Mouse (Mus musculus) midbrain, embryonic 16.5 days (tissue): Measurements from ENCODE around the gene Arhgef28. TPM values are rescaled to one million over a fixed set of nuclear protein-coding genes. Genes with fewer than 3 reads are reported as not detected.

Source experiments
- ATAC-seq: fragments of 200-750 bp; cut with Nextera tagmentation; 2 replicates; pipeline ENCODE4 v1.8.0; 2017; ENCODE audit warnings: moderate TSS enrichment
- H3K27ac ChIP-seq: fragments of 300-500 bp; sonication (generic); 2 replicates; pipeline ENCODE4 v1.5.1; 2014; ENCODE audit warnings: mild to moderate bottlenecking, low read length, mixed read lengths
- H3K27me3 ChIP-seq: fragments of 300-500 bp; sonication (generic); 2 replicates; pipeline ENCODE4 v1.6.1; 2014; ENCODE audit warnings: low read depth, low read length, mixed read lengths; ENCODE audit not compliant: control insufficient read depth, insufficient read depth
- H3K36me3 ChIP-seq: fragments of 300-500 bp; sonication (generic); 2 replicates; pipeline ENCODE4 v1.6.1; 2014; ENCODE audit warnings: mild to moderate bottlenecking, low read length, moderate library complexity, mixed read lengths; ENCODE audit not compliant: control insufficient read depth, insufficient read depth
- H3K4me1 ChIP-seq: fragments of 300-500 bp; sonication (generic); 2 replicates; pipeline ENCODE4 v1.6.1; 2014; ENCODE audit warnings: mild to moderate bottlenecking, low read length, mixed read lengths; ENCODE audit not compliant: control insufficient read depth, insufficient read depth
- H3K4me2 ChIP-seq: fragments of 300-500 bp; sonication (generic); 2 replicates; pipeline ENCODE4 v1.6.1; 2014; ENCODE audit warnings: mild to moderate bottlenecking, low read length, mixed read lengths
- H3K4me3 ChIP-seq: fragments of 300-500 bp; sonication (generic); 2 replicates; pipeline ENCODE4 v1.5.1; 2014; ENCODE audit warnings: low read depth, mild to moderate bottlenecking, low read length, moderate library complexity, mixed read lengths
- H3K9ac ChIP-seq: fragments of 300-500 bp; sonication (generic); 2 replicates; pipeline ENCODE4 v1.6.1; 2014; ENCODE audit warnings: low read depth, low read length, mixed read lengths
- H3K9me3 ChIP-seq: fragments of 300-500 bp; sonication (generic); replicated peaks from 2 replicates; pipeline ENCODE4 v1.6.1; 2014; ENCODE audit warnings: mild to moderate bottlenecking, low read length, mixed read lengths; ENCODE audit not compliant: control insufficient read depth, poor library complexity, severe bottlenecking
- WGBS: fragments of 180-500 bp; shearing (Covaris S2); extraction: QIAGEN DNeasy Blood & Tissue Kit; methylation state at CpG from one replicate; pipeline ENCODE4 v1.1.7; 2014; 5-methylcytosine and 5-hydroxymethylcytosine counted together
- polyA plus RNA-seq: library from polyadenylated mRNA; unstranded; fragments of >200 nt; fragmentation: Nextera tagmentation; extraction: Ambion mirVana; gene quantifications from 2 replicates; pipeline ENCODE4 v1.2.1, GENCODE M21; 2015

Arhgef28 gene
- polyA plus RNA-seq, 1 experiment from 2014 or later = 35.1 TPM

GRCm38 (mm10) chr13:98124113-98124745 is 82.0 kb downstream of the Arhgef28 start:
- Histone ChIP-seq H3K27me3 (no peaks in the 10 kb centered on the region), H3K4me3 (no peak overlapping the region), H3K36me3 (no peaks in the 10 kb centered on the region), H3K4me1 (no peaks in the 10 kb centered on the region), H3K4me2 (no peak overlapping the region), H3K27ac (no peak overlapping the region), H3K9me3 (no peaks in the 10 kb centered on the region), H3K9ac (no peak overlapping the region)
- no peak for ATAC-seq
- WGBS = 78% methylated on average over 14 of the region's 14 CpGs

GRCm38 (mm10) chr13:98122766-98123165 is 83.5 kb downstream of the Arhgef28 start:
- H3K9me3 ChIP-seq = no peaks in the 10 kb centered on the region
- H3K27ac ChIP-seq = no peak overlapping the region
- WGBS = 80% methylated on average over 4 of the region's 4 CpGs
- no peak overlapping the region for H3K4me3 ChIP-seq
- H3K9ac ChIP-seq = no peak overlapping the region
- no peaks in the 10 kb centered on the region for H3K36me3 ChIP-seq
- no peaks in the 10 kb centered on the region for H3K4me1 ChIP-seq
- no peak for ATAC-seq
- no peaks in the 10 kb centered on the region for H3K27me3 ChIP-seq
- H3K4me2 ChIP-seq = no peak overlapping the region

GRCm38 (mm10) chr13:98121993-98122392 is 84.2 kb downstream of the Arhgef28 start:
- no peaks in the 10 kb centered on the region for H3K9me3 ChIP-seq
- no peak overlapping the region for H3K9ac ChIP-seq
- 83% methylated on average over 5 of the region's 5 CpGs for WGBS
- no peak for ATAC-seq
- H3K4me2 ChIP-seq = no peak overlapping the region
- no peaks in the 10 kb centered on the region for H3K27me3 ChIP-seq
- no peaks in the 10 kb centered on the region for H3K4me1 ChIP-seq
- H3K36me3 ChIP-seq = no peaks in the 10 kb centered on the region
- no peak overlapping the region for H3K4me3 ChIP-seq
- H3K27ac ChIP-seq = no peak overlapping the region

GRCm38 (mm10) chr13:98121124-98121470 is 85.1 kb downstream of the Arhgef28 start:
- H3K4me2 ChIP-seq = no peak overlapping the region
- no peak overlapping the region for H3K9ac ChIP-seq
- no peaks in the 10 kb centered on the region for H3K4me1 ChIP-seq
- H3K27me3 ChIP-seq = no peaks in the 10 kb centered on the region
- no peak overlapping the region for H3K4me3 ChIP-seq
- no peak for ATAC-seq
- H3K9me3 ChIP-seq = no peaks in the 10 kb centered on the region
- no peak overlapping the region for H3K27ac ChIP-seq
- H3K36me3 ChIP-seq = no peaks in the 10 kb centered on the region
- WGBS = 93% methylated on average over 4 of the region's 4 CpGs

- Histone ChIP-seq H3K9ac (no peak overlapping the region), H3K4me2 (no peak overlapping the region), H3K4me1 (no peaks in the 10 kb centered on the region), H3K36me3 (no peaks in the 10 kb centered on the region), H3K4me3 (no peak overlapping the region), H3K27ac (no peak overlapping the region), H3K9me3 (no peaks in the 10 kb centered on the region), H3K27me3 (no peaks in the 10 kb centered on the region)
- no peak for ATAC-seq
- WGBS = 77% methylated on average over 11 of the region's 11 CpGs
These were observed 85.7 kb downstream of the Arhgef28 start for GRCm38 (mm10) chr13:98120356-98121123.

GRCm38 (mm10) chr13:98118291-98118690 is 87.9 kb downstream of the Arhgef28 start:
- no peak for ATAC-seq
- WGBS = 72% methylated on average over 4 of the region's 4 CpGs

GRCm38 (mm10) chr13:98117566-98118254 is 88.5 kb downstream of the Arhgef28 start:
- no peak for ATAC-seq
- WGBS = 74% methylated on average over 7 of the region's 7 CpGs
- no peak overlapping the region for H3K27ac ChIP-seq
- no peaks in the 10 kb centered on the region for H3K36me3 ChIP-seq
- H3K27me3 ChIP-seq = no peaks in the 10 kb centered on the region
- no peaks in the 10 kb centered on the region for H3K4me1 ChIP-seq
- no peak overlapping the region for H3K4me2 ChIP-seq
- no peak overlapping the region for H3K9ac ChIP-seq
- H3K9me3 ChIP-seq = no peaks in the 10 kb centered on the region
- no peak overlapping the region for H3K4me3 ChIP-seq

More at GRCm38 (mm10) chr13:98118291-98118690, 87.9 kb downstream of the Arhgef28 start:
- Histone ChIP-seq H3K27ac (no peak overlapping the region), H3K4me2 (no peak overlapping the region), H3K4me1 (no peaks in the 10 kb centered on the region), H3K4me3 (no peak overlapping the region), H3K9ac (no peak overlapping the region), H3K27me3 (no peaks in the 10 kb centered on the region), H3K9me3 (no peaks in the 10 kb centered on the region), H3K36me3 (no peaks in the 10 kb centered on the region)

- 83% methylated on average over 6 of the region's 6 CpGs for WGBS
- no peak for ATAC-seq
- H3K4me1 ChIP-seq = no peaks in the 10 kb centered on the region
These were observed 90.6 kb downstream of the Arhgef28 start for GRCm38 (mm10) chr13:98115650-98116049.

GRCm38 (mm10) chr13:98115051-98115450 is 91.2 kb downstream of the Arhgef28 start:
- Histone ChIP-seq H3K4me2 (no peak overlapping the region), H3K9ac (no peak overlapping the region), H3K4me1 (no peaks in the 10 kb centered on the region), H3K4me3 (no peak overlapping the region), H3K27me3 (no peaks in the 10 kb centered on the region), H3K36me3 (no peaks in the 10 kb centered on the region), H3K27ac (no peak overlapping the region), H3K9me3 (no peaks in the 10 kb centered on the region)
- ATAC-seq = no peak
- WGBS = 89% methylated on average over 4 of the region's 4 CpGs

More at GRCm38 (mm10) chr13:98115650-98116049, 90.6 kb downstream of the Arhgef28 start:
- Histone ChIP-seq H3K4me2 (no peak overlapping the region), H3K27ac (no peak overlapping the region), H3K9ac (no peak overlapping the region), H3K27me3 (no peaks in the 10 kb centered on the region), H3K9me3 (no peaks in the 10 kb centered on the region), H3K4me3 (no peak overlapping the region), H3K36me3 (no peaks in the 10 kb centered on the region)
